Mouse (Mus musculus) heart, adult 11 months (tissue): Measurements from ENCODE around the gene Aatk.

Experiments
- DNase-seq: peaks from one replicate; pipeline ENCODE4 v3.0.0; 2022

Gene Aatk

DNA sequence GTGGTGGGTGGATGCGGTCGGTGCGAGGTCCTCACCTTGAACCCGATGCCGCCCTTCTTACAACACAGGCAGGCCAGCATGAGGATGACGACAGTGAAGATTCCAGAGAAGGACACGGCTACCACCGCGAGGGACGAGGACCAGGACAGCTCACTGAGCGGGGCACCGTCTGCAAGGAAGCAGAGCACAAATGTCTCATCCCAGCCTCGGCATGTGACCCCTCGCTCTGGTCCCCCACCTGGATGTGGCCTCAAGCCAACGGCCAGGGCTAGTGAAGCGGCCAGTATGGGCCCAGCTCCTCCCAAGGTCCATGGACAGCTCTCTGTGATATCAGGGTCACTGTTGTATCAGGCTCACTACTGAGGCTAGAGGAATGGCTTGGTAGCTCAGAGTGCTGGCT lies 25.6 kb downstream of the Aatk start:
- DNase-seq: no peak

DNA sequence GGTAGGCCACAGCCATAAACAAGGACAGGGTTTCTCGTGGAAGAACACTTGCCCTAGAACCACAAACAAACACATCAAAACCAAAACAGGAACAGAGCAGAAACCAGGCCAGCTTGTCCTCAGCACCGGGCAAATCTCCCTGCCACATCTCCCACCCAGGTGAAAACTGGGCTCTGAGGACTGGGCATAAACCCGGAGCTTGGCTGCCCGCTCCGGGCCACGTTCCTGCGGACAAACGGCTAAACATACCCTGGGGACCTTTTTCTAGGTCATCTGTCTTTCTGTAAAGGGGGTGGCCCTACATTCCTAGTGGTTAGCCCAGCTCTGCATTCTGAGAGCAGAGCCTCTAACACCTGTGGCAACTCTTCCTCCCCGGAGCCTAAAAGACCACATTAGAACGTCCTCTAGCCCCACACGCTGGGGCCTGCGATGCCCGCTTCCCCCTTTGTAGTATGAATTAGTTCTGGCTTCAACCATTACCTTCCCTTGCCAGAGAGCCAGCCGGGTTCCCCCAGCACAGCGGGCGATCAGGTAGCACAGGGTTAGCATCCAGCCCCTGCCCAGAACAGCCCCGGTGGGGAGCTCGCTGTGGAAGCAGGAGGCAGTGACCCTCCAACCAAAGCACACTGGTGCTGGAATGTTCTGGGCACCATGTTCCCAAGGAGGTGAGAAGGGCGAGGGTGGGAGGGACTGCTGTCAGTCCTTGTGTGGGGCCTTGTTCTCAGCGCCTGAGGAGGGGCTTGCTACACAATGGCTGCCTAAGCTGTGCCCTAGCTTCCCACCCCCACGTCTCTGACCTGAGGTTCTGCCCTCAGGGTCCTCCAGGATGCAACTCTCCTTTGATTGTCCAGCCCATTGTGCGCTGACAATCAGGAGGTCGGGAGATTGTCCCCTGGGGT lies 27.2 kb downstream of the Aatk start:
- no peak for DNase-seq

DNA sequence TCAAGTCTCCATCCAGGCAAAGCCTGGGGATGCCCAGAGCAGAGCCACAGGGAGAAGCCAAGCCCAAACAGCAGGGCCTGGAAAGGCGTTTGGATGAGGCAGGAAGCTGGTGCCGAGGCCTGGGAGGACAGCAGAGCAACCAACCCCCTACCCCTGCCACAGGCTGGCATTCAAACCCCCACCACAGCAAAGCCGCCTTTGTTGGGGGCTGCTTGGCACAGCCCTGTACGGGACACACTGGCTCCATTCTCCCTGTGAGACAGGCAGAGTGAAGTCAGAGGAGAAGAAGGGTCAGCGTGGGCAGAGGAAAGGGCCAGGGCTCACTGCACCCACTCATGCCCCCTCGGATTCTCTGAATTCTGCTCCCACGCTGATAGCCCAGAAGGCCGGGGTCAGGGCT lies 30.0 kb downstream of the Aatk start:
- no peak for DNase-seq

DNA sequence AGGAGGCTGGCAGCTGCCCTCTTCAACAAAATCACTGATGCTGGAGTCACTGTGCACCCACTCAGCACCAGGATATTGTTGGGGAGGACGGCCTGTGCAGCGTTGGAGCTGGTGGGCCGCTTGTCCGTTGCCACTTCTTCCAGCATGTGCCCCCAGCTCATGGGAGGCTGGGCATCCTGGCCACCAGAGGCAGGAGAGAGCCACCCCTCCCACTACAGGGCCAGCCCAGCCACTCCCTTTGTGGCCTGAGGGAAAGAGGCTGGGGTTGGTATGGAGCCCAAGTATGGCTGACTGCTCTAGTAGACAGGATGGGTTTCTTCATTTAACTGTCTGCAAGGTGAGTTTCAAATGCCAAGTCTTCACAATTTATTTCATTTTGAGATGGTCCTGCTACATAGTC lies 32.2 kb downstream of the Aatk start:
- DNase-seq: no peak

DNA sequence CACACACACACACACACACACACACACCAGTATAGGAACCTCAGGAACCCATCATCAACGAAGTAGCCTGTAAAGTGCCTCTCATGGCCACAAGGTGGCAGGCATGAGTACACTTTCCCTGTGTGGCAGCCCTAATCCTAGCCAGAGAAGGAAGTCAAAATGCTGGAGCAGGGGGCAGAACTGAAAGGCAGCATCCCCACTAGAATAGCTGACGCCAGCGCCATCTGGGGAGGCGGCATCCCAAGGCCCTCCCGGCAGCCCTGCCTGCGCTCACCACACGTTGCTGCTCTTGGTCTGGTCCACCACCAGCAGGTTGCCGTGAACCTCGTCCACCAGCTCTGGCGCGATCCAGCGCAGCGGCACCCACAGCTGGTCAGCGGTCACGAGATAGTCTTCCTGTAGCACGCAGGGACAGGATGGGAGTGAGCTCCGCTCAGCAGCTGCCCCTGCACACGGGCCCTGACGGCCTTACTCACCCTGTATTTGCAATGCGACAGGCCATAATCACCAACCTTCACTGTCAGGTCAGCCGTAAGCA lies 33.7 kb downstream of the Aatk start:
- peak; percentile 98 for DNase-seq

DNA sequence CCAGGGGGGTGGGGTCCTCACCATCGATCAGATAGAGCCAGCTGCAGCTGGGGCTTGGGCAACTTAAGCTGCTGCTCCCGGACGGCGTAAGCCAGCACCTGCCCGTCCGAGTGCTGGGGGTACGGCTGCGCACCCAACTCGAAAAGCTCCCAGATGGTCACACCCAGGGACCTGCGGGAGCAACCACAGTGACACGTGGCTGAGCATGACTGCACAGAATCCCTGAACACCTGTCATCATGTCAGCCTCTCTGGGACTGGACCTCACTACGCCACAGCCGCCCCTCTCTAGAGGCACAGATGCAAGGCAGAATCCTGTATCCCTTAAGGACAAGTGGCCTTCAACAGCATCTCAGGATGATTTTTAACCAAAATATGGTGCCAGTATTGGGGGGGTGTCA lies 34.3 kb downstream of the Aatk start:
- DNase-seq: no peak

DNA sequence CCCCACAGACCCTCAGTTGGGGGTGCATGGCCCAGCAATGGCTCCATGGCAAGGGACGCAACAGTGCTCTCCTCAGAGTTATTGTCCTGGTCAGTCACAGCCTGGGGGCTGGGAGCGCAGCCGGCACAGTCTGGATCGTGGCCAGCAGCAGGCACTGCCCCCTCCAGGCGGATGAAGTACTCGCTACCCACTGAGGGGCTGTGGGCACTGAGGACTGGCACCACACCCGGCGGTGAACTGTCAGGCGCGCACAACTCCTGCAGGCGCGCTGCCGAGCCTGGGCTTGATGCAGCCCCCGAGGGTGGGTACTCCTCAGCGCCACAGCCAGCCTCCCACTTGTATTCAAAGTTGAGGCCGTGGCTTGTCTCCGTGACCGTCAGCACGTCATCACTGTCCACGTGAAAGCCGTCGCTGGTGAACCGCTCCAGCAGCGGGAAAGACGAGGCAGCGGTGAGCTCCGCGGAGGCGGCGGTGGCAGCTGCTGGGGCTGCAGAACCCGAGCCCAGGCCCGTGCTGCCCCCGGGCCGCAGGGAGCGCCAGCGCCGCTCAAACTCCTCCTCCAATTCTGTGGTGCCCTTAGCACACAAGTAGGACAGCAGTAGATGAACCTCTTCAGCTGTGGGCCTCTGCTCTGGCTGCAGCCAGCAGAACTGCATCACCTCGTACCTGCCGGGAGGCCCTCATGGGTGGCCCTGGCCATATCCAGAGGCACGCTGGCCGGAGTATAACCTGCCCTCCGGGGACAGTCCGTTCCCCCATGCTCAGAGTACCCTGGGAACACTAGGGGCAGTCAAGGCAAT lies 35.0 kb downstream of the Aatk start:
- no peak for DNase-seq

DNA sequence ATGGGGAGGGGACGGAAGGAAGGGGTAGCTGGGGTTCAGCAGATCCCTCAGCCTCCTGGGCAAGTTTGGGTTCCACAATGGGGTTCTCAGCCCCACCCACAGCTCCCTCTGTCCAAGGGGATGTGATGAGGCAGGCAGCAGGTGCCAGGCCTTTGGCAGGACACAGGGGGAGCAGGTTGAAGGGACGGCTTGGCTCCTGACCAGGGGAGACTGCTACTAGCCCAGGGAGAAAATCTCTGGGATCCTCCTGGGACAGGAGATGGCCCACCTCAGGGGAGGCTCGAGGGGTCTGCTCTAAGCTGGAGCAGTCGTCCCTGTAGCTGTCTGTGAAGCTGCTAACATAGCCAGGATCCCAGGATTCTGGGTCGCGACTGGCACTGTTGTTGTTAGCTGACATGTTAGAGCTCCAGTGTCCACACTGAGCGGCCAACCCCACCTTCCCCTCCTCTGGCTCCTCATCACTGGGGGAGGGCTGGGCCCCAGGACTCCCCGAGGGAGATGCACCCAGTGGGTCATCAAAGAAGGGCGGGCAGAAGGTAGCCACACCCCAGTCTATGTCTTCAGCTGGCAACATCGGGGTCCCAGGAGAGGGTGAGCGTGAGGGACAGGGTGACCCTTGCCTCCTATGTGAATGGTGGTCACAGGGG lies 35.7 kb downstream of the Aatk start:
- peak; percentile 92 for DNase-seq

DNA sequence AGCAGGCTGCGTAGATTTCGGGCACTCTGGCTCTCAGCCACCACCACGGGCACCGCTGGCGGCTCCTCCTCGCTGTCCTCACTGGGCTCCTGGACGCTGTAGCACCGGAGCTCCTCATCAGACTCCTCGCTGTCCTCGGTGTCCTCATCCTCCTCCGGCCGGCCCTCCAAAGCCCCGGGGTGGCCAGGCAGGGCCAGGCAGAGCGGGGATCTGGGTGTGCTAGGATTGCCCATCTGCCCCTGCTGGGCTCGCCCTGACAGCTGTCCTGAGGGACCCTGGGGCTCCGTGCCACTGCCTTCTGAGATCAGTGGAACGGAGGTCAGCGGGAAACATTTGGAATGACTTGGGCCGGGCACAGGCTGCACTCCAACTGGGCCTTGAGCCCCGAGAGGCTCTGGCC lies 37.0 kb downstream of the Aatk start:
- DNase-seq: no peak

DNA sequence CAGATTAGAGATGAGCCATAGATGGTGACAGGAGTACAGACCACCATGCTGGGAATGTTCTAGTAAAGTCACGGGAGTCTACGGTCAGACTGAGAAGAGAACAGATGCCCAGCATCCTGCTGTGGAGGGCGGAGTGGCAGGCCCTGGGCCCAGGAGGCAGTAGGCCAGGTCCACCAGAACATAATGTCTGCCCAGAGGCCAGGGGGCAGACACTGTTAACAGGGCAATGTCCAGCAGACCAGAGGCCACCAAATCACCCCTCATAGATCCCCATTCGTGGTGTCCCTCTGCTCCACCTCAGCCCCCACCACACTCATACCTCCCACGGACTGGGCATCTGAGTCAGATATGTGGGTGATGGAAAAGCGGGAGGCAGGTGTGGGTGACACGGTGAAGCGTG lies 38.0 kb downstream of the Aatk start:
- no peak for DNase-seq

DNA sequence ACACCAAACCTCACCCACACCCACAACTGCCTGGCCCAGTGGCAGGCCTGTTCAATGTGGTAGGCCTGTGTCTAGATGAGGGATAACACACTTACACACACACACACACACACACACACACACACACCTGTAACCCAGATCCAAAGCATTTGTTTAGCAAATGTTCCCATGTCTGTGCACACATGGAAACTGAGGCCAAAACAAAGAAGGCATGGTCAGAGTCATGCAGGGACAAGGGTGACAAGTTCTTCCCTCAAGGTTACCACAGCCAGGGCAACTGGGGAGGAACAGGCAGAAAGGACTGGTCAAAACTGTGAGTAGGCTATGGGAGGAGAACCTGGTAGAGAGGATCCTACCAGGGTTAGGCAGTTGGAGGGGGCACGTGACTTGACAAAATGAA lies 38.5 kb downstream of the Aatk start:
- no peak for DNase-seq

DNA sequence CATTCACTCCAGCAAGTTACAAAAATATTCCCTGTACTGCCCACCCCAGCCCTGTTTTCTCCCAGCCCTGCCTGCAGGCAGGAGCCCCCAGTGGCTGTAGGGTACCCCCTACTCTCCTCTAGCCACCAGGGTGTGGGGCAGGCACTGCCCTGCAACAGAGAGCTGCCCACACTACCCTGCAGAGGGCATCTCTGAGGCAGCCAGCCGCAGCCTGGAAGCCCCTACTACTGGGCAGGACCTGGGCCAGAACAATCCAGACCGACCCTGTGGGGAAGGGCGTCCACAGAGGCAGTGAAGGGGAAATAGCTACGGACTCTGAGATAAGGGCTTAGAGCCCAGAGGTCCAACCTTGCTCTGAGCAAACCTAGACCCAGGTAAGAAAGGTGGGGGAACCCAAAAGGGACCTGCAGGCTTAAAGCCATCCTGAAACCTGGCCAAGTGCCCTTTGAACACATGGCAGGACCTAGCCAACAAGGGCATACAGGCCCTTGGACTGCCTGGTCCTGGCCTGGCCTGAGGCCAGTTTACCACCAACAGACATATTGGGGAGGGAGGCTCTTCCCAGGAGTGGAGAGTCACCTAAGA lies 39.4 kb downstream of the Aatk start:
- no peak for DNase-seq

DNA sequence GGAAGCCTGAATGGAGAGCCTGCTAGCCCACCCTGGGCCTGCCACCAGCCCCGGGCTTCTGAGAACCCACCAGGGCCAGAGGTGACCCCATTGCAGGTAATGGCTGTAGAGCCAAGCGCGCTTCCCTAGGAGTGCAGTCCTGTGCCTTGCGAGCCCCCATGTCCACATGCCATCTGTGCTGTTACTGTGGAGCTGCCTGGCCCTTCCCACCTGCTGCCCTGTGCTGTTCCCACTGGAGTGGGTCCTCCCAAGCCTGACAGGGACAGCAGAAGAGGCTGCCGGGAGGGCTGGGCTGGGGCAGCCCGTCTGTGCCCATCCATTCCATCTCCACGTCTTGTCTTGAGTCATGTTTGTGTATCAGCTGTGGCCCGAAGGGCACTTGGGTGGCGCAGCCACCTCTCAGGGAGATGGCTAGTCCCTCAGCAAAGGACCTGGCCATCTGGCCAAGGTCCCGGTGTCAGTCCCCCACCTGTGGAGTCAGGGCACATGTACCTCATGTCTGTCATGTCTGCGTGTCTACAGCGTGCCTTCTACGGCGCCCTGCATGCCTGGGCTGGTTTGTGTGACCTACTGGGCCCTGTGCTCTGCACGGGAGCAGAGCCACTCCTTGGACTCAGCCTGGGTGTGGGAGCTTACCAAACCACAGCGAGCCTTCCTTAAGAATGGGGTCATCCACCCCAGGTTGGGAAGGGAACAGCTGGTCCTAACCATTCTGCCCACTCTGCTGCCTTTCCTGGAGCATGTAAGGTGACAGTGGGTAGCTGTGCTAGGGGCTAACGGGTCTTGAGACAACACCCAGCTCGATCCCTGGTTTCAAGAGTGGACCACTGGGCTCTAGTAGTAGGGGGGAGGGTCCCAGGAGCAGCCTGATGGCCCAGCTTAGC lies 41.3 kb downstream of the Aatk start:
- DNase-seq: no peak

DNA sequence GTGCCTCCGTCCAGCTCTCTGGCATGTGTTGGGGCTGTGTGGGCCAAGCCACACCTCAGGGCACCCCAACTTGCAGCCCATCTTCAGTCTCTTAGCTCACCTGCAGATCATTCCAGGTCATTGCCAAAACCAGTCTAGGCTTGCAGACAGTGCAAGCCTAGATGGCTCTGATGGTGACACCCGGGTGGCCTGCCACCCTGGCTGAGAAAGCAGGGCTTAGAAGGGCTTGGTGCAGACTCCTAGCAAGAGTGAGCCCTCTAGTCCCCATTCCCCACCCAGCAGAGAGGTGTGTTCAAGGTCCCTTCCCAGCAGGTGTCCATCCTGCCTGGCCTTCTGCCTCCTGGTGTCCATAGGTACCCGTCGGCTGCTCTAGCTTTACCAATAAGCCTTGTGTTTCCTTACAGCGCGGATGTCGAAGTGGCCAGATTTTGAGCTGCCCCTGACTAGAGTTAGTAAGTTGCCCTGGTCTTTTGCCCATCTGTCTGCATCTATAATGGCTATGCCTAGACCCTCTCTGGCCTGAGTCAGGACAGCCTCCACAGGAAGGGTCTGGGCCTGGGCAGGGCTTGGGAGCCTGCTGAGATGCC lies 44.2 kb downstream of the Aatk start:
- no peak for DNase-seq

DNA sequence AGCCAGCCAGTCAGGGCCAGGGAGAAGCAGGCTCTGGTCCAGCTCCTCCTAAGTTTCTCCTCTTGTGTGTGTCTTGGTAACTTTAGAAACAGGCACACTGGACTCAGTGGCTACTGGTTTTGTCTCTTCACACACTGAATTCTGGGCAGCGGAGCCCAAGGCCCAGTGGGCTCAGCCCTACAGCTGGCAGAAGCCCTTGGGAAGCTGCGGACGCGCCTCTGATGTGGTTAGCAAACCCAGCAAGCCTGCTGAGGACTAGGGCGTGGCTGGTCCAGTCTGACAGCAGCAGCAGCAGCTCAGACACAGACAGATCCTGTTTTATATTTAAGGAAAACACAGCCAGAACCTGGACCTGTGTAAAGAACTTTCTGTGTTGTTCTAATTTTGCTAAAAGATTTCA lies 44.9 kb downstream of the Aatk start:
- DNase-seq: no peak

DNA sequence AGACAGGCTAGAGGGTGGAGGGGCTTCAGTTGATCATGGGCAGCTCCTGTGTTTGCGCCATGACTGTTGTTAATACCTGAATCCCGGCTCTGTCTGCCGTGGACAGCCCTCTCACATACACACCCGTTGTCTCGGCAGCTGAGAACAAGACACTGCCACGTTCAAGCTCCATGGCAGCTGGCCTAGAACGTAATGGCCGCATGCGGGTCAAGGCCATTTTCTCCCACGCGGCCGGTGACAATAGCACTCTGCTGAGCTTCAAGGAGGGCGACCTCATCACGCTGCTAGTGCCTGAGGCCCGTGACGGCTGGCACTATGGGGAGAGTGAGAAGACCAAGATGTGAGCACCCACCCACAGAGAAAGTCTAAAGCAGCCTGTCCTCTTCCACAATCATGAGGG lies 49.6 kb downstream of the Aatk start:
- DNase-seq: no peak

DNA sequence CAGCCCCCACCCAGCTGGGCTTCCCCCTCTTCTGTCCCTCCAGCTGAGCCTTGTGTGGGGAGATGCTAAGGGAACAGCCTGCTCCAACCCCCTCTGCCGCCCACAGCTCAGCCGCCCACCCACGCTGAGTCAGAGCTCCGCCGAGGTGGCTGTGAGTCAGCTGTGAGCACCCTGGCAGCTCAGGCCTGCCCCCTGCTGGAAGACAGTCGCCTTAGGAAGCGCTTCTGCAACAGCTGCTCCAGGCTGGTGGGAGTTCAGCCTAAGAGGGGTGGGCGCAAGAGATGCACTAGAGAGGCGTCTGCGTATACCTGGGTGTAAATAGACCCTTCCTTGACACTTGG lies 55.7 kb downstream of the Aatk start:
- DNase-seq: peak; percentile 98

DNA sequence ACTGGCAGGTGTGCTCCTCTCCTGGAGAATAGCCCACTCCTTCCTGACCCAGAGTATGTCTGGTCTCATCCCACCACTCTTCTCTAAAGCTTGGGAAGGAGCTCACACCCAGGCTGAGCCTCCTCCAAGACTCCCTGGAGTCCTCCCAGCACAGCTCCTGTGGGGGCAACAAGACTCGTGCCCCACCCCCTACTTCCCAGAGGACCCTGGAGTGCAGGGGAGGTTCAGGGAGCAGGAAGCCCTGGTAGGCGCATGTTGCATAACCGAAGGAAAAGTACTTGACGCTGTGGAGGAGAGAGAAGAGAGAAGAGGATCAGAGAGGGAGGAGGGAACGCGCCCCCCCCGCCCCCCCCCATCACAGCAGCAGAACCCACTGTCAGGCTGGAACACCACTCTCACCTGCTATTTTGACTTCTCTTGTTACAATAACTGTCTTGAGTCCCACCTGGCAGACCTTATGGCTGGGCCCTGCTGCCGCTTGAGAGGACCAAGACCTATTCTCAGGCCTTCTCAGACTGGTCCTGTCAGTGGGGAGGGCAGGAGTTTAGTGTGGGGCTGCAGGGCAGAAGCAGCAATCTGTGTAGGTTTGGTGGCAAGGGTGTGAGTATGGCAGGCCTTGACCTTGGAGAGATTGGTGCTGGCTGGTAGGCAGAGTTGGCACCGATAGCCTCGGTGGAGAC lies 56.2 kb downstream of the Aatk start:
- DNase-seq: peak; percentile 92

DNA sequence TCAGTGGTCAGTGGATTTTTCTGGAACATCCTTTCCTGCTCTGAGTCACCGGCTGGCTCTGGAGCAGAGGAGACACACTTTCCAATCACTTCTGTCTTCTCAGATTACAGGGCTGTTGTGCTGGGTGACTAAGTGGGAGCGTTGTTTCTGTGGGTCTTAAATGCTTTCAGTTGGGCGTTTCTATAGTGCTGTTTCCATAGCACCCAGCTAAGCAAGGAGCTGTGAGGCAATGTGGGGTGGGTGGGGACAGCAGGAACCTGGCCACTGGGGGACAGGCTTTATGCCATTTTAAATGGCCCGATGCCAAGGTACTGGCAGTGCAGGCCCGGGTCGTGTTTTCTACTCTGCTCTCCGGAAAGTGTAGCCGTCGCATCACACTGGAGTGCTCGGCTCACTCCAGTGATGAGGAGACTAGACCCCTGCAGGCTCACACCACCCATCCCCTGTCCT lies 57.8 kb downstream of the Aatk start:
- DNase-seq: peak; percentile 93

DNA sequence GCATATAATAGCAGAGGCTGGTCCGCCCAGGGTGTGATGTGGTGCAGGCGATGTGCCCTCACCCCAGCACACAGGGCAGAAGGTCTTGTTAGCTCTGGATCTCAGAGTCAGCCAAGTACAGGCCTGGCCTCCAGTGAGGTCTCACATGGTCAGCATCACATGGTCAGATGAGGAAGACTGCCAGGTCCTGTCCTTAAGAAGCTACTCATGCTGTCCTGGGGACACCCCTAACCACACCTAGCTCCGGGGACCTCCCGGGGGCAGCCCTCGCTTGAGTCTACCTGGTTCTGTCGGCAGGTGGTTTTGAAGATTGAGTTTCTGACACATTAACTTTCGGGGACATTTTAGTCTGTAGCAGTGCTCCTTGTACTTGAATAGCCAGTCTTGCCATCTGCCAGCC lies 58.6 kb downstream of the Aatk start:
- peak; percentile 95 for DNase-seq

DNA sequence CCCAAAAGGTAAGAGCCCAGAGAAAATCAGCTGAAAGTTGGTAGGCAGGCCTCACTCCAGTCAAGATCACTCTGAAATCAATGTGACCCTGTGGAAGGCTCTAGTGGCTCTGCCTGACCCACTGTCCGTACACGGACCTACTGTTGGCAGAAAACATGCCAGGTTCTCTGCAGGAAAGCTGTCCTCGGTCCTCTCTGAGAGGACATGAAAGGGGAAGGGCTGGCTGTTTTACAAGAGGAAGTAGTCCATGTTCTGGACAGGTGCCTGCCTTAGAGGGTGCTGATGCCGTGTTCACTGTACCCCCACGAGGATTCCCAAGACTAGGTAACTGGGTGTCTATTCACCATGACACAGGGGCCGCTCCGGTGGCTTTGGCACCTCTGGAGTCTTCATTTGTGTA lies 59.1 kb downstream of the Aatk start:
- DNase-seq: no peak
